Comparison of ENCODE assay signal across 8 mouse cellular contexts in the genomic region with DNA sequence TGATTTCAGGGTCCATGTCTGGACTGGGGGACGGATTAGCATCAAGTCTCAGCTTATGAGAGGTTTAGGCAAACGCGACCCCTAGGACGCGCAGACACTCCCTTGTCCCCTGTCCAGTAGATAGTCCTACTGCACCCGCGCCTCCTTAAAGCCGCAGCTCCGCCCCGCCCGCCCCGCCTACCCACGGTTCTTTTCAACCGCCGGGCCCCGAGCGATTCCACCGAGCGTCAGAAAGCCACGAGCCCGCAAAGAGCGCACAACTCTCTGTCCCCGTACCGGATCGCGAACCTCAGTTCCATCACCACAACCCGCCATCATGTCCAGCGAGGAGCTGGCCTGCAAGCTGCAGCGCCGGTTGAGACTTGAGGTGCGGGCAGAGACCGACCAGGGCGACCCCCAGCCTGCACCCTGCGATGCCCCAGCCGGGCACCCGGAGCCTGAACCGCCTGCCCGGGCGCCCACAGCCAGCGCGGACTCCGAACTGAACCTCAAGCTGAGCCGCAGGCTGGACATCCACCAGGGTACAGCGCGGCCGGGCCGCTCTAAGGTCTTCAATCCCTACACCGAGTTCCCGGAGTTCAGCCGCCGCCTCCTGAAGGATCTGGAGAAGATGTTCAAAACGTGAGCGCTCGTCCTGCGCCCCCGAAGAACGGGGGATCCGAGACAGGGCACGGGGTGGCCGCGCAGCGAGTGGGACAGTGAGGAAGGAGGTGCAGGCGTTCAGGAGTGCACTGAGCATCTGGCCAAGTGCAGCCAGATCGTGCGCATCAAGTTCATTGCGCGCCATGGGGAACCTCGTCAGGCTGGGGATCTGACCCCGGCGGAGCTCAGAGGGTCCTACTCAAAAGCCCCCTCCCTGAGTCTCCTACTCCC. TPM values are rescaled to one million over a fixed set of nuclear protein-coding genes. Genes with fewer than 3 reads are reported as not detected.
A peak's percentile ranks its signal among the peaks of the same experiment; 100 is the strongest.
DNase-seq lines count a peak whose midpoint lies in the region; ATAC-seq lines count a peak whose summit lies in the region.

A gene (plus strand): TSS at position 230 of the 873 bp plus-strand sequence.

- ATAC-seq in forebrain, embryonic 13.5 days, result peak; percentile 59
- ATAC-seq in hindbrain, embryonic 13.5 days (ENCODE audit: low FRiP score), result peak; percentile 44
- peak; percentile 49 for ATAC-seq in midbrain, embryonic 15.5 days (replicated peaks)

- H3K4me1 ChIP-seq in forebrain, embryonic 13.5 days, result peaks cover 33% of the 10 kb centered on the region
- H3K4me1 ChIP-seq in hindbrain, embryonic 13.5 days (replicated peaks), result peaks cover 30% of the 10 kb centered on the region
- peaks cover 25% of the 10 kb centered on the region for H3K4me1 ChIP-seq in limb, embryonic 10.5 days
- H3K4me1 ChIP-seq in midbrain, embryonic 15.5 days, result peaks cover 26% of the 10 kb centered on the region

- H3K4me2 ChIP-seq in forebrain, embryonic 13.5 days, result peak within 1 kb of the TSS; percentile 100
- peak within 1 kb of the TSS; percentile 96 for H3K4me2 ChIP-seq in hindbrain, embryonic 13.5 days
- peak within 1 kb of the TSS; percentile 93 for H3K4me2 ChIP-seq in midbrain, embryonic 15.5 days

- no peak within 1 kb of the TSS for H3K27ac ChIP-seq in forebrain, embryonic 13.5 days
- H3K27ac ChIP-seq in hindbrain, embryonic 13.5 days, result no peak within 1 kb of the TSS
- H3K27ac ChIP-seq in limb, embryonic 10.5 days, result no peak within 1 kb of the TSS
- H3K27ac ChIP-seq in midbrain, embryonic 15.5 days, result no peak within 1 kb of the TSS

- WGBS in forebrain, embryonic 13.5 days, result under 1% methylated on average over 66 of the region's 70 CpGs
- WGBS in hindbrain, embryonic 13.5 days, result under 1% methylated on average over 70 of the region's 70 CpGs
- under 1% methylated on average over 70 of the region's 70 CpGs for WGBS in limb, embryonic 10.5 days
- 1% methylated on average over 70 of the region's 70 CpGs for WGBS in midbrain, embryonic 15.5 days

- H3K27me3 ChIP-seq in forebrain, embryonic 13.5 days, result peaks cover 66% of the 10 kb centered on the region
- H3K27me3 ChIP-seq in hindbrain, embryonic 13.5 days, result peaks cover 95% of the 10 kb centered on the region
- H3K27me3 ChIP-seq in limb, embryonic 10.5 days (ENCODE audit: low read depth, poor library complexity, severe bottlenecking), result peaks cover 99% of the 10 kb centered on the region
- H3K27me3 ChIP-seq in midbrain, embryonic 15.5 days (replicated peaks), result peaks cover 56% of the 10 kb centered on the region

- H3K9me3 ChIP-seq in forebrain, embryonic 13.5 days (replicated peaks), result no peaks in the 10 kb centered on the region
- no peaks in the 10 kb centered on the region for H3K9me3 ChIP-seq in hindbrain, embryonic 13.5 days
- no peaks in the 10 kb centered on the region for H3K9me3 ChIP-seq in limb, embryonic 10.5 days (replicated peaks)
- no peaks in the 10 kb centered on the region for H3K9me3 ChIP-seq in midbrain, embryonic 15.5 days

- peak in 1 of 2 experiments; percentile 20 for DNase-seq in layer of hippocampus, postnatal 25 days (ENCODE audit: extremely low spot score in 1 of 2, low spot score in 1 of 2)
- DNase-seq in layer of hippocampus, adult 9-11 months, result no peak
- DNase-seq in adrenal gland, adult 2 months, result peak; percentile 90
- peak; percentile 80 for DNase-seq in limb, embryonic 10.5 days (ENCODE audit: low spot score)
- no peak for DNase-seq in natural killer cell, adult 2 months (ENCODE audit: low spot score in 2 of 2)

- peak within 1 kb of the TSS; percentile 56 for H3K4me3 ChIP-seq in forebrain, embryonic 13.5 days
- peak within 1 kb of the TSS; percentile 50 for H3K4me3 ChIP-seq in hindbrain, embryonic 13.5 days
- peak within 1 kb of the TSS; percentile 62 for H3K4me3 ChIP-seq in limb, embryonic 10.5 days
- peak within 1 kb of the TSS; percentile 45 for H3K4me3 ChIP-seq in midbrain, embryonic 15.5 days

- H3K36me3 ChIP-seq in forebrain, embryonic 13.5 days (ENCODE audit: poor library complexity, severe bottlenecking), result no peaks in the 10 kb centered on the region
- H3K36me3 ChIP-seq in hindbrain, embryonic 13.5 days, result no peaks in the 10 kb centered on the region
- no peaks in the 10 kb centered on the region for H3K36me3 ChIP-seq in limb, embryonic 10.5 days
- H3K36me3 ChIP-seq in midbrain, embryonic 15.5 days (replicated peaks), result no peaks in the 10 kb centered on the region

- H3K9ac ChIP-seq in forebrain, embryonic 13.5 days, result peak within 1 kb of the TSS; percentile 64
- H3K9ac ChIP-seq in hindbrain, embryonic 13.5 days, result peak within 1 kb of the TSS; percentile 73
- peak within 1 kb of the TSS; percentile 29 for H3K9ac ChIP-seq in midbrain, embryonic 15.5 days

RNA-seq across cellular contexts. Expression of the gene that starts here (rescaled TPM):
- 10 to 100 TPM; 16.3 to 17.2 TPM for total RNA-seq in layer of hippocampus, postnatal 25 days (2021)
- total RNA-seq in adrenal gland, adult 2 months (2021), result 100 to 1,000 TPM; 337 to 341 TPM
- polyA plus RNA-seq in adrenal gland, adult 2 months (2012; rRNA removed), result 579 and 581 TPM in 2 replicates
- 1.1 TPM in 2 replicates for polyA plus RNA-seq in forebrain, embryonic 13.5 days (2015; fragmentation: Nextera tagmentation; extraction: Ambion mirVana)
- 1.3 and 1.5 TPM in 2 replicates for polyA plus RNA-seq in hindbrain, embryonic 13.5 days (2015; fragmentation: Nextera tagmentation; extraction: Ambion mirVana)
- polyA plus RNA-seq in limb, embryonic 10.5 days (2016; fragmentation: Nextera tagmentation; extraction: Ambion mirVana), result 0.10 and 0.11 TPM in 2 replicates
- polyA plus RNA-seq in midbrain, embryonic 15.5 days (2015; fragmentation: Nextera tagmentation; extraction: Ambion mirVana), result 0.58 and 1.2 TPM in 2 replicates

Comparison
In these comparisons a context has a peak if more than half of its experiments do, and no peak if none do; other contexts are left out.
1. RNA of the gene that starts here (total RNA-seq): 337 to 341 TPM in adrenal gland, adult 2 months; 16.3 to 17.2 TPM in layer of hippocampus, postnatal 25 days; every median in the first group is over 10 times any median in the second.
2. RNA of the gene that starts here (polyA plus RNA-seq): 579 to 581 TPM in adrenal gland, adult 2 months; 1.3 to 1.5 TPM in hindbrain, embryonic 13.5 days, 1.1 TPM in forebrain, embryonic 13.5 days, 0.58 to 1.2 TPM in midbrain, embryonic 15.5 days and 0.10 to 0.11 TPM in limb, embryonic 10.5 days; every median in the first group is over 100 times any median in the second.
3. Peak in DNase-seq and H3K4me3 ChIP-seq in limb, embryonic 10.5 days; RNA of the gene not detected or under 1 TPM.
4. Peak in every context shown above with its lines, with median percentiles within 50 percentile points of each other: ATAC-seq, H3K4me2 ChIP-seq, H3K4me3 ChIP-seq and H3K9ac ChIP-seq.